Mouse (Mus musculus): ENCODE data around the gene 4930512M02Rik. TPM values are rescaled to one million over a fixed set of nuclear protein-coding genes. Genes with fewer than 3 reads are reported as not detected.

The 4930512M02Rik gene
- polyA plus RNA-seq, 1 experiment from 2014 or later: not detected

GRCm38 (mm10) chr11:11557173-11557967 lies 70.3 kb downstream of the 4930512M02Rik start:
- Histone ChIP-seq H3K9me3 (ENCODE audit: control insufficient read depth, low read length) (no peaks in the 10 kb centered on the region), H3K9ac (no peak overlapping the region), H3K36me3 (replicated peaks; ENCODE audit: control insufficient read depth, insufficient read depth) (no peaks in the 10 kb centered on the region), H3K27ac (no peak overlapping the region), H3K4me1 (replicated peaks; ENCODE audit: control insufficient read depth, insufficient read depth, low read length) (no peaks in the 10 kb centered on the region), H3K27me3 (ENCODE audit: control insufficient read depth, insufficient read depth, low read length) (no peaks in the 10 kb centered on the region), H3K4me3 (replicated peaks; ENCODE audit: low read length) (no peak overlapping the region), H3K4me2 (replicated peaks) (no peak overlapping the region)
- DNase-seq (ENCODE audit: low spot score) (peak; percentile 61), ATAC-seq (ENCODE audit: low FRiP score) (no peak)
- WGBS: 44% methylated on average over 11 of the region's 11 CpGs

- Histone ChIP-seq H3K36me3 (replicated peaks; ENCODE audit: control insufficient read depth, insufficient read depth) (no peaks in the 10 kb centered on the region), H3K27ac (no peak overlapping the region), H3K27me3 (ENCODE audit: control insufficient read depth, insufficient read depth, low read length) (no peaks in the 10 kb centered on the region), H3K4me1 (replicated peaks; ENCODE audit: control insufficient read depth, insufficient read depth, low read length) (no peaks in the 10 kb centered on the region), H3K4me3 (replicated peaks; ENCODE audit: low read length) (no peak overlapping the region), H3K9me3 (ENCODE audit: control insufficient read depth, low read length) (no peaks in the 10 kb centered on the region), H3K9ac (no peak overlapping the region), H3K4me2 (replicated peaks) (no peak overlapping the region)
- no peak for DNase-seq (ENCODE audit: low spot score)
- no peak for ATAC-seq (ENCODE audit: low FRiP score)
- WGBS: 97% methylated on average over 1 of the region's 1 CpGs
Observed at GRCm38 (mm10) chr11:11556186-11556585, 71.4 kb downstream of the 4930512M02Rik start.

GRCm38 (mm10) chr11:11555563-11555962 lies 72.1 kb downstream of the 4930512M02Rik start:
- Histone ChIP-seq H3K27me3 (ENCODE audit: control insufficient read depth, insufficient read depth, low read length) (no peaks in the 10 kb centered on the region), H3K27ac (no peak overlapping the region), H3K36me3 (replicated peaks; ENCODE audit: control insufficient read depth, insufficient read depth) (no peaks in the 10 kb centered on the region), H3K9me3 (ENCODE audit: control insufficient read depth, low read length) (no peaks in the 10 kb centered on the region), H3K4me2 (replicated peaks) (no peak overlapping the region), H3K9ac (no peak overlapping the region), H3K4me1 (replicated peaks; ENCODE audit: control insufficient read depth, insufficient read depth, low read length) (no peaks in the 10 kb centered on the region), H3K4me3 (replicated peaks; ENCODE audit: low read length) (no peak overlapping the region)
- no peak for ATAC-seq (ENCODE audit: low FRiP score)
- WGBS: 80% methylated on average over 8 of the region's 8 CpGs
- DNase-seq (ENCODE audit: low spot score): no peak

GRCm38 (mm10) chr11:11547597-11548240 lies 79.9 kb downstream of the 4930512M02Rik start:
- H3K36me3 ChIP-seq (replicated peaks; ENCODE audit: control insufficient read depth, insufficient read depth): no peaks in the 10 kb centered on the region
- no peak overlapping the region for H3K27ac ChIP-seq
- no peak overlapping the region for H3K4me2 ChIP-seq (replicated peaks)
- H3K9ac ChIP-seq: no peak overlapping the region
- no peaks in the 10 kb centered on the region for H3K4me1 ChIP-seq (replicated peaks; ENCODE audit: control insufficient read depth, insufficient read depth, low read length)
- no peak for DNase-seq (ENCODE audit: low spot score)
- 85% methylated on average over 7 of the region's 7 CpGs for WGBS
- no peak for ATAC-seq (ENCODE audit: low FRiP score)
- no peaks in the 10 kb centered on the region for H3K9me3 ChIP-seq (ENCODE audit: control insufficient read depth, low read length)
- H3K27me3 ChIP-seq (ENCODE audit: control insufficient read depth, insufficient read depth, low read length): no peaks in the 10 kb centered on the region
- H3K4me3 ChIP-seq (replicated peaks; ENCODE audit: low read length): no peak overlapping the region

GRCm38 (mm10) chr11:11546903-11547511 lies 80.6 kb downstream of the 4930512M02Rik start:
- Histone ChIP-seq H3K27ac (no peak overlapping the region), H3K4me3 (replicated peaks; ENCODE audit: low read length) (no peak overlapping the region), H3K4me2 (replicated peaks) (no peak overlapping the region), H3K9me3 (ENCODE audit: control insufficient read depth, low read length) (no peaks in the 10 kb centered on the region), H3K36me3 (replicated peaks; ENCODE audit: control insufficient read depth, insufficient read depth) (no peaks in the 10 kb centered on the region), H3K9ac (no peak overlapping the region), H3K4me1 (replicated peaks; ENCODE audit: control insufficient read depth, insufficient read depth, low read length) (no peaks in the 10 kb centered on the region), H3K27me3 (ENCODE audit: control insufficient read depth, insufficient read depth, low read length) (no peaks in the 10 kb centered on the region)
- 86% methylated on average over 7 of the region's 7 CpGs for WGBS
- ATAC-seq (ENCODE audit: low FRiP score) (no peak), DNase-seq (ENCODE audit: low spot score) (no peak)

GRCm38 (mm10) chr11:11545948-11546347 lies 81.7 kb downstream of the 4930512M02Rik start:
- Histone ChIP-seq H3K4me2 (replicated peaks) (no peak overlapping the region), H3K9ac (no peak overlapping the region), H3K9me3 (ENCODE audit: control insufficient read depth, low read length) (no peaks in the 10 kb centered on the region), H3K27me3 (ENCODE audit: control insufficient read depth, insufficient read depth, low read length) (no peaks in the 10 kb centered on the region), H3K4me1 (replicated peaks; ENCODE audit: control insufficient read depth, insufficient read depth, low read length) (no peaks in the 10 kb centered on the region), H3K36me3 (replicated peaks; ENCODE audit: control insufficient read depth, insufficient read depth) (no peaks in the 10 kb centered on the region), H3K27ac (no peak overlapping the region), H3K4me3 (replicated peaks; ENCODE audit: low read length) (no peak overlapping the region)
- 88% methylated on average over 3 of the region's 3 CpGs for WGBS
- DNase-seq (ENCODE audit: low spot score): no peak
- ATAC-seq (ENCODE audit: low FRiP score): no peak

Other genes starting within 250 kb of the 4930512M02Rik start
- 1.1 and 1.3 TPM in 2 replicates for gene Spata48, start 165.7 kb downstream of the 4930512M02Rik start, polyA plus RNA-seq (2014; fragmentation: Nextera tagmentation; extraction: Ambion mirVana)
- gene Zpbp, start 165.4 kb downstream of the 4930512M02Rik start, polyA plus RNA-seq (2014; fragmentation: Nextera tagmentation; extraction: Ambion mirVana): 1.4 and 1.6 TPM in 2 replicates
- 2.2 and 2.6 TPM in 2 replicates for gene Ikzf1, start 57.2 kb upstream of the 4930512M02Rik start, polyA plus RNA-seq (2014; fragmentation: Nextera tagmentation; extraction: Ambion mirVana)
- gene Fignl1, start 181.1 kb upstream of the 4930512M02Rik start, polyA plus RNA-seq (2014; fragmentation: Nextera tagmentation; extraction: Ambion mirVana): 13.3 and 14.8 TPM in 2 replicates